Mouse (Mus musculus) testis, adult 2 months (tissue): ENCODE results near the gene Lrmda.

Experiments
- CTCF ChIP-seq: fragments of 200-500 bp; IDR thresholded peaks from 2 replicates; pipeline ENCODE4 v1.5.1; 2012; ENCODE audit warnings: low read depth, mild to moderate bottlenecking, inconsistent platforms, low read length, moderate library complexity; ENCODE audit not compliant: control insufficient read depth, insufficient read depth, insufficient replicate concordance
- POLR2A ChIP-seq: fragments of 200-500 bp; IDR thresholded peaks from 2 replicates; pipeline ENCODE4 v1.6.1; 2012; ENCODE audit warnings: low read depth, mild to moderate bottlenecking, inconsistent platforms, low read length, moderate library complexity; ENCODE audit not compliant: control insufficient read depth

GRCm38 (mm10) chr14:22586281-22586680 lies 566.8 kb downstream of the Lrmda start:
- TF ChIP-seq CTCF (no peak), POLR2A (no peak)
